In the genomic region with DNA sequence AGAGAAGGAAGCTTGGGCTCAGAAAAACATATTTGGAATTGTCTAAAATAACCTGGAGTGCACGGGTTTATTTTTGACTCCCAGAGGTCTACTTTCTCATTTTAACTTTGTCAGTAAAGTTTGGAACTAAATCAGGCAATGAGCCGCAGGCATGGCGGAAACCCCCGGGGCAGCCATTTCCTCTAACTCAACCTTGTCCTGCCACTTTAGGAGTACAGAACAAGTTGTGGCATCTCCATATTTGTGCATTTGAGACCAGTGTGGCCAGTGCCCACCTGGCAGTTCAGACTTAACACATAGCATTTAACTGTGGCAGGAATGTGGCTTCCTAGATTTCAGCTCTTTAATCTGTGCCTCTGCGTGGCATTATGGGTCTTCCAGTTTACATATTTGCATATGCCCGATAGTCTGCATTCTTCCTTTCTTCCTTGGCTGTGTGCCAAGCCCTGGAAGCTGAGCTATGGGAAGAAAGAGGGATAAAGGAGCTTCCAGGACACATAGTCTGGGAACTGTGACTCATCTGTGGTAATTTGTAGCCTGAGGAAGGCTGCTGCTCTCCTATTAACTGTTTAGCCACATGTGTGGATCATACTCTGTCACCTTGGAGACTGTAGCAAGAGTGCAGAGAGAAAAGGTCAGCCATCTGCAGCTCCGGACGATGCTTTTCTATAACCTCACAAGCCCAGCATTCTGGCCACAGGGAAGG, we compare ENCODE assay signal across 10 mouse cellular contexts.
DNase-seq lines count a peak whose midpoint lies in the region; ATAC-seq and TF ChIP-seq lines count a peak whose summit lies in the region.
"Had no signal": no experiment of that assay in that cellular context is flagged by ENCODE, and none has a peak within 500 bp of the region (broad histone marks: within the 10 kb centered on the region; RNA-seq: fewer than 3 reads in every experiment).

No protein-coding gene starts in this region.

- H3K36me3 ChIP-seq in hindbrain, embryonic 14.5 days (replicated peaks; ENCODE audit: control insufficient read depth, insufficient read depth) = no peaks in the 10 kb centered on the region
- H3K36me3 ChIP-seq in hindbrain, embryonic 16.5 days (ENCODE audit: control insufficient read depth, insufficient read depth, low read length) = no peaks in the 10 kb centered on the region
- H3K36me3 ChIP-seq: lung, embryonic 15.5 days; neural tube, embryonic 12.5 days had no signal

- H3K9me3 ChIP-seq in hindbrain, embryonic 14.5 days (ENCODE audit: control insufficient read depth, low read length) = no peaks in the 10 kb centered on the region
- H3K9me3 ChIP-seq in hindbrain, embryonic 16.5 days (ENCODE audit: control insufficient read depth, low read length) = no peaks in the 10 kb centered on the region
- H3K9me3 ChIP-seq: lung, embryonic 15.5 days; neural tube, embryonic 12.5 days had no signal

- WGBS in hindbrain, embryonic 14.5 days = 68% methylated on average over 8 of the region's 8 CpGs
- whole genome bisulfite sequencing in hindbrain, embryonic 16.5 days = 63% methylated on average over 8 of the region's 8 CpGs

- no peak overlapping the region for H3K27ac ChIP-seq in hindbrain, embryonic 14.5 days
- no peak overlapping the region for H3K27ac ChIP-seq in hindbrain, embryonic 16.5 days (ENCODE audit: low read depth, low read length)
- H3K27ac ChIP-seq in embryonic fibroblast, embryonic 13.5 days (ENCODE audit: insufficient read depth, low read length) = peak overlapping the region; percentile 35
- H3K27ac ChIP-seq: lung, embryonic 15.5 days; neural tube, embryonic 12.5 days had no signal

- H3K4me3 ChIP-seq in hindbrain, embryonic 14.5 days (replicated peaks; ENCODE audit: low read length) = no peak overlapping the region
- H3K4me3 ChIP-seq in hindbrain, embryonic 16.5 days (ENCODE audit: low read length) = no peak overlapping the region
- no peak overlapping the region for H3K4me3 ChIP-seq in embryonic fibroblast, embryonic 13.5 days (ENCODE audit: insufficient read depth, low read length)
- H3K4me3 ChIP-seq: lung, embryonic 15.5 days; neural tube, embryonic 12.5 days had no signal

- CTCF ChIA-PET in Patski (lab: Charles Lee) = interaction anchor here (2.8 kb wide), 1 partner anchor 16 kb away, joined by 10 read pairs; no protein-coding TSS in a partner anchor

- peaks cover 4% of the 10 kb centered on the region; the same call in 1 of the 2 replicates for H3K4me1 ChIP-seq in hindbrain, embryonic 14.5 days (replicated peaks; ENCODE audit: control insufficient read depth, insufficient read depth, low read length)
- H3K4me1 ChIP-seq in hindbrain, embryonic 16.5 days (ENCODE audit: control insufficient read depth, insufficient read depth, low read depth, low read length) = no peaks in the 10 kb centered on the region; the same call in 1 of the 2 replicates
- peaks cover 9% of the 10 kb centered on the region; the same call in 1 of the 2 replicates for H3K4me1 ChIP-seq in embryonic fibroblast, embryonic 13.5 days (ENCODE audit: control insufficient read depth, insufficient read depth, low read length)
- H3K4me1 ChIP-seq: neural tube, embryonic 12.5 days had no signal

- in situ Hi-C loops in Patski (cut with MboI; ENCODE audit: low pct_unique_long_range_greater_than_20kb) = no loop called here

- no peaks in the 10 kb centered on the region for H3K27me3 ChIP-seq in hindbrain, embryonic 14.5 days (ENCODE audit: control insufficient read depth, insufficient read depth, low read length)
- H3K27me3 ChIP-seq in hindbrain, embryonic 16.5 days (replicated peaks; ENCODE audit: control insufficient read depth, insufficient read depth, low read length) = no peaks in the 10 kb centered on the region
- H3K27me3 ChIP-seq in Patski = no peaks in the 10 kb centered on the region
- H3K27me3 ChIP-seq: lung, embryonic 15.5 days; neural tube, embryonic 12.5 days had no signal

- no peak for ATAC-seq in hindbrain, embryonic 14.5 days (ENCODE audit: low FRiP score)
- no peak for ATAC-seq in hindbrain, embryonic 16.5 days
- ATAC-seq in Patski = peak; percentile 99
- ATAC-seq in erythroid progenitor cell, adult 5-6 weeks (replicated peaks; ENCODE audit: low FRiP score, poor library complexity, severe bottlenecking) = no peak
- ATAC-seq: inflammation-experienced regulatory T-cells, adult 6 months had no signal

- POLR2A ChIA-PET in Patski (lab: Charles Lee) = no interaction called here

- TF ChIP-seq POLR2A in embryonic fibroblast, embryonic 13.5 days (IDR thresholded peaks at IDR 0.05; ENCODE audit: low read depth, low read length) = no peak

- DNase-seq in hindbrain, embryonic 14.5 days (ENCODE audit: low spot score) = peak; percentile 55
- DNase-seq in lung, postnatal 10 days = peak; percentile 35
- no peak for DNase-seq in lung, postnatal 25 days (ENCODE audit: low spot score)
- peak; percentile 88 for DNase-seq in Patski (ENCODE audit: low read depth, low spot score)

- no peak overlapping the region for H3K4me2 ChIP-seq in hindbrain, embryonic 14.5 days (replicated peaks)
- no peak overlapping the region for H3K4me2 ChIP-seq in hindbrain, embryonic 16.5 days (ENCODE audit: low read length)
- H3K4me2 ChIP-seq: lung, embryonic 15.5 days; neural tube, embryonic 12.5 days had no signal

- no peak overlapping the region for H3K9ac ChIP-seq in hindbrain, embryonic 14.5 days
- H3K9ac ChIP-seq in hindbrain, embryonic 16.5 days (ENCODE audit: low read depth, low read length) = no peak overlapping the region
- H3K9ac ChIP-seq: lung, embryonic 15.5 days; neural tube, embryonic 12.5 days had no signal

- TF ChIP-seq CTCF in Patski (IDR thresholded peaks at IDR 0.05) = no peak
- no peak for TF ChIP-seq CTCF in embryonic fibroblast, embryonic 13.5 days (IDR thresholded peaks at IDR 0.05; ENCODE audit: borderline replicate concordance, insufficient read depth, low read length)
